ENCODE assay signal across 20 mouse cellular contexts in genomic region chr7:27429135-27429534, GRCm38 (mm10). TPM values are rescaled to one million over a fixed set of nuclear protein-coding genes. Genes with fewer than 3 reads are reported as not detected.
DNase-seq lines count a peak whose midpoint lies in the region; ATAC-seq and TF ChIP-seq lines count a peak whose summit lies in the region.
"Had no signal": no experiment of that assay in that cellular context is flagged by ENCODE, and none has a peak within 500 bp of the region (broad histone marks: within the 10 kb centered on the region; RNA-seq: fewer than 3 reads in every experiment).

No protein-coding gene starts in this region.

- no peak overlapping the region for H3K4me2 ChIP-seq in liver, postnatal 0 days (ENCODE audit: low read depth, low read length)
- H3K4me2 ChIP-seq: embryonic facial prominence, embryonic 12.5 days; liver, embryonic 13.5 days; neural tube, embryonic 13.5 days had no signal

- H3K27me3 ChIP-seq in liver, postnatal 0 days (ENCODE audit: insufficient read depth, low read length), result peaks cover 11% of the 10 kb centered on the region

- no peak overlapping the region for H3K4me3 ChIP-seq in gastrocnemius, adult 2 months
- H3K4me3 ChIP-seq in liver, postnatal 0 days (ENCODE audit: low read depth, low read length), result no peak overlapping the region
- H3K4me3 ChIP-seq: embryonic facial prominence, embryonic 12.5 days; limb, embryonic 10.5 days; liver, embryonic 13.5 days; neural tube, embryonic 13.5 days had no signal

- no peak for ATAC-seq in liver, postnatal 0 days
- ATAC-seq: forebrain, embryonic 16.5 days had no signal

- 41% methylated on average over 2 of the region's 2 CpGs for WGBS in liver, postnatal 0 days (ENCODE audit: insufficient replicate concordance)

- TF ChIP-seq CTCF in gastrocnemius, adult 2 months (IDR thresholded peaks at IDR 0.05), result peak; percentile 19; the same call in 1 of the 2 replicates
- TF ChIP-seq CTCF in liver, postnatal 0 days (IDR thresholded peaks at IDR 0.05; ENCODE audit: low read depth), result peak; percentile 45

- H3K9me3 ChIP-seq in liver, postnatal 0 days (ENCODE audit: low read length), result peaks cover 8% of the 10 kb centered on the region
- H3K9me3 ChIP-seq: embryonic facial prominence, embryonic 12.5 days; limb, embryonic 10.5 days had no signal

- no peaks in the 10 kb centered on the region for H3K4me1 ChIP-seq in liver, postnatal 0 days (ENCODE audit: insufficient read depth)
- H3K4me1 ChIP-seq: neural tube, embryonic 13.5 days had no signal

- H3K9ac ChIP-seq in liver, postnatal 0 days (replicated peaks), result no peak overlapping the region
- H3K9ac ChIP-seq: embryonic facial prominence, embryonic 12.5 days; liver, embryonic 13.5 days; neural tube, embryonic 13.5 days had no signal

- H3K36me3 ChIP-seq in liver, postnatal 0 days (replicated peaks; ENCODE audit: insufficient read depth, low read length), result no peaks in the 10 kb centered on the region
- H3K36me3 ChIP-seq: embryonic facial prominence, embryonic 12.5 days; limb, embryonic 10.5 days; liver, embryonic 13.5 days had no signal

- intact Hi-C loops in gastrocnemius, adult 2 months (cut with DNase I), result no loop called here
- intact Hi-C loops in gastrocnemius, postnatal 14 days (cut with DNase I; ENCODE audit: low total_unique reads), result loop anchor here (10.0 kb wide), 1 partner anchor 96 kb away; the partner anchor contains the start of gene Hipk4

- no peak for DNase-seq in gastrocnemius, adult 2 months
- DNase-seq in gastrocnemius, postnatal 14 days, result no peak
- no peak for DNase-seq in liver, postnatal 0 days
- DNase-seq in liver (no peak), NIH3T3 (ENCODE audit: low read depth) (peak; percentile 15), MN1 (ENCODE audit: low spot score) (no peak)
- DNase-seq in naive thymus-derived CD4-positive, alpha-beta T cell, adult 2 months (ENCODE audit: low read depth), result peak; percentile 29
- no peak for DNase-seq in retina, postnatal 1 day
- DNase-seq: adrenal gland, postnatal 10 days; cerebellum, adult 18-20 months; layer of hippocampus, postnatal 36 days; liver, embryonic 13.5 days; right cerebral cortex, postnatal 25 days had no signal

- no peak overlapping the region for H3K27ac ChIP-seq in gastrocnemius, adult 2 months
- no peak overlapping the region for H3K27ac ChIP-seq in liver, postnatal 0 days (ENCODE audit: low read depth)
- H3K27ac ChIP-seq: embryonic facial prominence, embryonic 12.5 days; limb, embryonic 10.5 days; liver, embryonic 13.5 days; neural tube, embryonic 13.5 days had no signal

- no peak for TF ChIP-seq EP300 in liver, postnatal 0 days (IDR thresholded peaks at IDR 0.05; ENCODE audit: low read depth)

RNA-seq across cellular contexts. Expression of gene Sptbn4, which starts 18.4 kb away (rescaled TPM):
- total RNA-seq in gastrocnemius, adult 2 months (2021), result under 1 TPM in 1 of 2 experiments, not detected in 1; 0.03 TPM
- total RNA-seq in gastrocnemius, postnatal 14 days (2021), result under 1 TPM; 0.04 to 0.06 TPM
- polyA plus RNA-seq in liver, postnatal 0 days (2015; fragmentation: Nextera tagmentation; extraction: Ambion mirVana), result 0.02 and 0.18 TPM in 2 replicates
- total RNA-seq: common myeloid progenitor, adult 5-6 weeks; gastrocnemius, adult 8-10 months; monocyte, adult 5-6 weeks had no signal

RNA-seq across cellular contexts. Expression of gene Blvrb, which starts 18.6 kb away (rescaled TPM):
- total RNA-seq in gastrocnemius, adult 2 months (2021), result 10 to 100 TPM in 1 of 2 experiments, 1 to 10 TPM in 1; 8.9 to 15.8 TPM
- total RNA-seq in gastrocnemius, postnatal 14 days (2021), result 10 to 100 TPM; 11.8 to 15.9 TPM
- polyA plus RNA-seq in liver, postnatal 0 days (2015; fragmentation: Nextera tagmentation; extraction: Ambion mirVana), result 372 and 407 TPM in 2 replicates

RNA-seq across cellular contexts. Expression of gene Sertad3, which starts 44.4 kb away (rescaled TPM):
- total RNA-seq in gastrocnemius, adult 2 months (2021), result 1 to 10 TPM; 3.3 to 7.1 TPM
- 10 to 100 TPM in 1 of 2 experiments, 1 to 10 TPM in 1; 9.0 to 10.0 TPM for total RNA-seq in gastrocnemius, postnatal 14 days (2021)
- polyA plus RNA-seq in liver, postnatal 0 days (2015; fragmentation: Nextera tagmentation; extraction: Ambion mirVana), result 16.2 and 17.0 TPM in 2 replicates

RNA-seq across cellular contexts. Expression of gene Sertad1, which starts 57.6 kb away (rescaled TPM):
- total RNA-seq in gastrocnemius, adult 2 months (2021), result 1 to 10 TPM; 5.5 to 9.1 TPM
- 10 to 100 TPM in 1 of 2 experiments, 1 to 10 TPM in 1; 8.7 to 10.1 TPM for total RNA-seq in gastrocnemius, postnatal 14 days (2021)
- polyA plus RNA-seq in liver, postnatal 0 days (2015; fragmentation: Nextera tagmentation; extraction: Ambion mirVana), result 18.3 and 18.5 TPM in 2 replicates

Comparison
In these comparisons a context has a peak if more than half of its experiments do, and no peak if none do; other contexts are left out.
1. DNase-seq: peak in NIH3T3 (single experiment) and naive thymus-derived CD4-positive, alpha-beta T cell, adult 2 months (single experiment); none in gastrocnemius, adult 2 months (single experiment), gastrocnemius, postnatal 14 days (single experiment), liver, postnatal 0 days (single experiment), liver (single experiment), retina, postnatal 1 day (single experiment) and MN1 (single experiment).